Mouse (Mus musculus) B cell, adult 2 months (primary cell): ENCODE results near the gene Olfr220.

Experiments used
- DNase-seq, 2 experiments: peaks; one replicate each; pipeline ENCODE4 v3.0.0; 2022

Olfr220 gene

DNA sequence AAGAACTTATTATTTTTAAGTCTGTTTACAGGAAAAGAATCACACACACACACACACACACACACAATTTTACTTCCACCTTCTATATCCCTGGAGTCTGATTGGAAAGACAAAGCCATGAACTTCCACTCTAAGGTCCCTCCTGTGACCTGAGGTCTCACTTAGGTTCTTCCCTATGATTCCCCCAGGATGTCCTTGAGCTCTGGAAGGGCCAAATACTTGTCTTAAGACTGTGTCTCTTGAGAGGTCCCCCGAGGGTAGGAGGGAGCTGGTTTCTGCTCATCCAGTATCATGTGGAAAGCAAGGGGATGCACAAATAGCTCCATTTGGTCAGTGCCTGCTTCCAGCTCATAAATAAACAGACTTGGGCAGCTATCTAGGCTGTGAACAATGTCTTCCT is at the start of gene Olfr220:
TSS of gene Olfr220 (plus strand) at position 301 of the 400 bp plus-strand sequence.
- DNase-seq: no peak

DNA sequence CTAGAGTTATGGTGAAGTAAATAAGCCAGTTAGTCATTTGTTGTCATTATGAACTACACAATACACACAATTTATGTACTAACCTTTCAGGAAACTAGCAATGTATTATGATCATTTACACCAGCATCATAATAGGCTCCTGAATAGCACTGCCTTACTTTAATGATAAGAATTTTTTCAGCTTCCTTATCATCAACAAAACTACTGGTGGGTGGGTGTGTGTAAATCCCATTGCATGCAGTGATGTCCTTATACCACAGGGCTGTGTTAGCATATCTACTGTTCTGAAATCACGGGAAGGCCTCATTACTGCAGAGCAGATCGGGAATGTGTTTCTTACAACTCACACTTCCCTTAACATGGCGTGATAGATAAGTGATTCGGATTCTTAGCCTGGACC is 18.9 kb upstream of the Olfr220 start:
- DNase-seq: no peak

DNA sequence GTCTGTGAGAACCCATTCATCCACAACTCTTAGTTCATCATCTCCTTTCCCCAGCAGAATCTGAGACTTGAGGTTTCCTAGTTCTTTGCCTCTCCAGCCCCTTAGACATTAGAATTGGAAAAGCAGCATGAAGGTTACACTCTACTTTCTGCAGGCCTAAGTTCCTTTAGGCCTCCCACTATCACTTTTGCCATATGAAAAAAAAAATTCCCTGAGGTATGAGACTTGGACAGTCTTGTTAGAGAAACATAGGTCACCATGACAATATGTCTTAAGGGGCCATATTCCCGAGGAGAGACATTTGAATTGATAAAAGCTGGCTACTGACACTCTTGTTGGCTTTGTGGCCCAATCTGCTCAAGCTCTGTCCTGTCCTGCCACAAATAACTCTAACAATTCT is 18.1 kb upstream of the Olfr220 start, which contains the start of gene Olfr414:
TSS of gene Olfr414 (plus strand) at position 301 of the 400 bp plus-strand sequence.
- DNase-seq: no peak

DNA sequence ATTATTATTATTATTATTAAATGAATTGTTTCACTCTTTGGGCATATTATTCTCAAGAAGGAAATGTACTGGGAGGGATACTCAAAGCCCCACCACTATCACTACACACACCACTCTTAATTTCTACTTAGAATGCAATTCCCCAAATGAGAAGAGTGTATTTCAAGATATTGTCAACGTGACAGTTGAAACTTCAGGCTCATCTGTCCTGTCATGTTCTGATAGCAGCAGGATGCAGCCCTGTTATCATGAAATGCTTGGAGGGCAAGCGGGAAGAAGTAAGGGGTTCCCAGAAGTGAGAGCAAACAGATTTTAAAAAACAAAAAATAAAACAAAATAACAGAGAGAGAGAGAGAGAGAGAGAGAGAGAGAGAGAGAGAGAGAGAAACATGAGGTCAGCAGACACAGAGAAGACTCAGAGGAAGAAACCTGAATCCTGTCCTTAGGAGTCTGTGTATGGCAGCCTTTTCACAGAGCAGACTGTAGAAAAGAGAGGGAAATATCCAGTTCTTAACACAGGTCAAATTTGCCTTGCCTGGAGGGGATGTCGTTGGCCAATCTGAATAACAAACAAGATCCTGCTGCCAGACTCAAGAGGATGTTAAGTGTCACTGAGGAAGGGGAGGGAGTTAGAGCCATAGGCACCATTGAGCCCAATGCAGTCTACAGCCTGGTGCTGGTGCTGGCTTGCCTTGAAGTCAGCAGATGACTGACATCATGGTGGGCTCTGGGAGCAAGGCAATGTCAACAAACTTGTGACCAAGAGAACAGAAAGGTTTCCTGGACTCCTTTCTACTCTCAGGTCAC is 15.5 kb upstream of the Olfr220 start:
- no peak for DNase-seq

DNA sequence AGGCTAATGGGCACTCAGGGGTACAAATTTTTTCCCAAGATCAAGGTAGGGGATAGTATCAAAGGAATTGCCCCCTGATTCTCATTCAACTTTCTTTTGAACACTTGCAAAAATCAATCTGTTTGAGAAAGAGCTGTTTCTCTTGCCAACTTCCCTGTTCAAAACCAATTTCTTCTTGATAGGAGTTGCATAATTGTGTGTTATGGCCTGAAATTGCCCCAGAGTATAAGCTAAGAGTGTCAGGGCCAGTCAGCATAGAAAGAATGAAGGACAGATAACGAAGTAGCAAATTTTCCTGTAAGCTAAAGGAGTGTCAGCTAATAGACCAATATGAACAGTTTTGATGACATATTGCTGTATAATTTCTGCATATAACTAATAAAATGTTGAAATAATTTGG is 14.5 kb upstream of the Olfr220 start:
- no peak for DNase-seq

DNA sequence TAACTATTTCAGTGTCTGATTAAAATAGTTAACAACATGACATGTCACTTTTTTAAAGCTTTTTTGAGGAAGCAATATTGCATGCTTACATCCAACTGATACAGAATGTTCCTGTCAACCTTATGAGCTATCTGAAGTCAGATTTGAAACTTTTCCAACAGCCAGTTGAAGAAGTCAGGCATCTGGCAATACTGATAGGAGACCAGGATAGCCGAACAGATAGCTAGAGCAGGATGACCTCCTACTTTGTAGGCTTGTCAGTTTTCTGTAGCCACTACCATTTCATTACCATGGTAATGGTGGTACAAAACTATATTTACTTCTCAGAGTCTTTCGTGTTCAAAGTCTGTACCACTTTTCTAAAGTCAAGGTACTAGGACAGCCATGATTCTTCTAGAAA is 13.5 kb upstream of the Olfr220 start:
- no peak for DNase-seq

DNA sequence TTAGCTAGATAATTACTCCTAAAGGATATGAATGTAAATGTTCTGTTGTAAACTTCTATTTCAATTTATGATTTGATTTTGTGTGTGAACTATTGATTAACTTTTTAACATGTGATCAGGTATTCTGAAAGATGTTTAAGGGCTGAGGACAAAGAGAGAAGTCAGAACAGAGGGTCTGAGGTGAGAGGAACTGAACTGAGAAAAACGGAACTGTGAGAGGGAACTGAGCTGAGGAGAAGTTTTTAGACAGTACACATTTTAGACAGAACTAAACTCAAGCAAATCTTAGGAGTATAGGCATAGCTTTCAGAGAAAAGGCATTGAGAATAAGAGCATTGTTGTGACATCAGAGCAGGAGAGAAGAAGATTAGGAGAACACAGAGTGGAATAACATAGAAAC is 7.8 kb upstream of the Olfr220 start:
- no peak for DNase-seq

DNA sequence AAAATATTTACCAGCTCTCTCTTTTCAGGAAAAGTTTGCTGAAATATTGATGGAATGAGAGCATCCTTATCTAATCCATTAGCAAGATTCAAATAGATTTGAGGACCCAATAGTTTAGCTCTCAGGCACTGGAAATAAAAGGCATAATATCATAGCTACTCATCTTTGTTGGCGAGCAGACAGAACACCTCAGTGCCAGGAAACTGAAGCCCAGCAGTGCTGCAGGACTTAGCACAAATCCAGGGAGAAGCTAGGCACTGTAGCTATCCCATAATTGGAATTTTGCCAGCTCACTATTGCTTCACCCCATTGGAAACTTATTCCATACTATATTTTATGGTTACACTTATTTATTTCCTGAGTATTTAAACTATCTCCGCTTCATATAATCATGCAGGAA is 13.2 kb downstream of the Olfr220 start:
- DNase-seq: no peak

DNA sequence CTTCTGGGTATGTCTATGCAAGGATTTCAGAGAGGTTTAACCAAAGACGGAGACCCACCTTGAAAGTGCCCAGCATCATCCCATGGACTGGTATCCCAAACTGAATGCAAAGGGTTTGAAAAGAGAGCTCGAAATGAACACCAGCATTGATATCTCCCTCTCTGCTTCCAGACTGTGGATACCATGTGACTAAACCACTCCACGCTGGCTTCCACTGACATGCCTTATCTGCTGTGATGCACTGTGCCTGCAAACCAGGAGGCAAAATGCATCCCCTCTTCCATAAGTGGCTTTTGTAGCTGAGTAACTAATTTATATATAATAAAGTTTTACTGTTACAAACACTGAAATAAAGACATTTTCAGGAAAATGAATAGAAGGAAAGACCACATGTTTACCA is 23.5 kb downstream of the Olfr220 start:
- DNase-seq: no peak

DNA sequence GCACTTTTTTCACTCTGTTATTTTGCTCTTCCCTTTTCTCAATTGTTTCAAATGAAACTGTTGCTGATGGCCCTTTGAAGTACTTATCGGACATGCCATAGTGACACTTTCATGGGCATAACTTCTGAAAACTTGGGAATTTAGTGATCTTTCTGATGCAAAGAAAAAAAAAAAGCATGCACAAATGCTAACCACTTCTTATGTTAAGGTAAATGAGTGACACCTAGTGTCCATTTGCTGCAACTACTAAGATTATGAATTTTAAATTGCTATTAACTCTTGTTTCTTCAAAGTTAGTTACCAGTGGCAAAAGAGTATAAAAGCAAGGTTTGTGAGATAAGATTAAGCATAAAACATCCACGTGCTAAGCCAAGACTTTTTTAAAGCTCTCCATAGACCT is 24.4 kb downstream of the Olfr220 start:
- no peak for DNase-seq

DNA sequence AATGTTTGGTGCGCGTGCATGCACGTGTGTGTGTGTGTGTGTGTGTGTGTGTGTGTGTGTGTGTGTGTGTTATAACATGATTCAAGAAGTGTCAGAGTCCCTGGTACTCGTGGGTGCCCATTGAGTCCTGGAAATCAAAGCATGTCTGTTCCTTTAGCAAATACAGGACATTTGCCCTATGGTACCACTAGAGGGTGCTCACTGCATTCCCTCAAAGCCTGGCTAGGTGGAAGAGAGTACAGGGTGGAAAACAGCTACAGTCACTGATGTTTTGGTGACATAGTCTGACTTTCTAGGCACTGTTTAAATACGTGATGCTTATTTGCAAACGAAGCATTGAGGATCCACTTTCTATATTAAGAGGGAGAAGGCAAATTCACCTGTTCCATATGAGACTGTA is 27.9 kb downstream of the Olfr220 start:
- DNase-seq: peak; percentile 37 to 38

DNA sequence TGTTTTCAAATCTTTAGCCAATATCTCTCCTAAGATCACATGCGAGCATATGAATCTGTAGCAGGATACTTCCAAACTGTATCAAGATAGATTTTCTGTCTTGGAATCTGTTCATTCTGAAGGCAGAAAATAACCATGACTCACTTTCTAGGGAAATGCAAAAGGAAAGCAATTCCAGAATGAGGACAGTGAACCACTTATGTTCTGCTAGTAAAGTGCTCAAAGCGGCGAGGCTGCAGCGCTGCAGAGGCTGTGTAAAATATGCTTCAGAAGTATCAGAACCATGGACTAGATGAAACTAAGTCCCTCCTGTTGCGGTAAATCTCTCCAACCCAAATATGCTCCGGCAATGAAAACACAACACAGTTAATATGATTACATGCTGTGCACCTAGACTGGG is 40.7 kb downstream of the Olfr220 start:
- no peak for DNase-seq

DNA sequence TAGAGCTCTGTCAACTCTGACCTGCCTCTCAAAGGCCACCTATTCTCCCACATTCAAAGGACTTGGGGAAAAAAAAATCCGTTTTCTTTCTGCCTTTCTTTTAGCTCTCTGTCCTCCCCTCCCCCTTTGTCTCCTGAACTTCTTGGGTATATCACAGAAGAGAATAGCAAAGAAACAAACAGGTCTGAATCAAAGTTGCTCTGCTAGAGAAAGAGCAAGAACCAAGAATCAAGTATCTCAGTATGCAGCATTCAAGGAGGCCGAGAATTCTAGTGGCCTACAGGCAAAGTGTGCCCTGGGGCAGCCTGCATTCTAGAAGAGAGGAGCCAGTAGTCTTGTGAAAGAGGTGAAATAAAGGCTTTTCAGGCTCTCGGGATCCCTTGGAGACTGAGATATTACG is 58.2 kb downstream of the Olfr220 start:
- DNase-seq: no peak
